Mouse (Mus musculus): Measurements from ENCODE around the gene Slc44a4.
"Not testable (repeated sequence)": the region's sequence is repeated elsewhere in the genome, so short reads cannot be mapped to it uniquely, and the experiment has no call there.

DNA sequence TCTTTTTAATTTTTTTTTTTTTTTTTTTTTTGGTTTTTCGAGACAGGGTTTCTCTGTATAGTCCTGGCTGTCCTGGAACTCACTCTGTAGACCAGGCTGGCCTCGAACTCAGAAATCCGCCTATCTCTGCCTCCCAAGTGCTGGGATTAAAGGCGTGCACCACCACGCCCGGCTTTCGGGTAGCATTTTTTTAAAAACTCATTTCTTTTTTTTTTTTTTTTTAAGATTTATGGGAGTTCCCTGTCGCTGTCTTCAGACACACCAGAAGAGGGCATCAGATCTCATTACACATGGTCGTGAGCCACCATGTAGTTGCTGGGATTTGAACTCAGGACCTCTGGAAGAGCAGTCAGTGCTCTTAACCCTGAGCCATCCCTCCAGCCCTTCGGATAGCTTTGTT lies 12.3 kb upstream of the Slc44a4 start:
- not testable (repeated sequence) for TF ChIP-seq POLR2A (IDR thresholded peaks at IDR 0.05; ENCODE audit: borderline replicate concordance, extremely low read depth, insufficient read depth, insufficient read length, poor library complexity, severe bottlenecking); CTCF (IDR thresholded peaks at IDR 0.05; ENCODE audit: borderline replicate concordance, extremely low read depth, insufficient read depth, insufficient read length)

All from brain, embryonic 14.5 days (tissue).